Mouse (Mus musculus) embryonic facial prominence, embryonic 14.5 days (tissue): ENCODE data around the gene Slc38a6. TPM values are rescaled to one million over a fixed set of nuclear protein-coding genes. Genes with fewer than 3 reads are reported as not detected.

Experiments
- ATAC-seq: fragments of 200-750 bp; cut with Nextera tagmentation; 2 replicates; pipeline ENCODE4 v1.8.0; 2017; ENCODE audit warnings: low read depth, moderate number of reproducible peaks, moderate TSS enrichment
- DNase-seq: peaks from one replicate; pipeline ENCODE4 v3.0.0-alpha.2; 2015; ENCODE audit warnings: low spot score
- H3K27ac ChIP-seq: fragments of 300-500 bp; sonication (generic); replicated peaks from 2 replicates; pipeline ENCODE4 v1.5.1; 2014; ENCODE audit warnings: low read depth, mild to moderate bottlenecking, low read length, moderate library complexity
- H3K27me3 ChIP-seq: fragments of 300-500 bp; sonication (generic); replicated peaks from 2 replicates; pipeline ENCODE4 v1.6.1; 2014; ENCODE audit warnings: low read length; ENCODE audit not compliant: control insufficient read depth, insufficient read depth
- H3K36me3 ChIP-seq: fragments of 300-500 bp; sonication (generic); 2 replicates; pipeline ENCODE4 v1.6.1; 2014; ENCODE audit warnings: low read length, mixed read lengths; ENCODE audit not compliant: control insufficient read depth, insufficient read depth
- H3K4me1 ChIP-seq: fragments of 300-500 bp; sonication (generic); 2 replicates; pipeline ENCODE4 v1.6.1; 2014; ENCODE audit warnings: antibody characterized with exemption, low read length; ENCODE audit not compliant: control insufficient read depth, insufficient read depth
- H3K4me2 ChIP-seq: fragments of 300-500 bp; sonication (generic); 2 replicates; pipeline ENCODE4 v1.6.1; 2014; ENCODE audit warnings: low read depth, mild to moderate bottlenecking, low read length, moderate library complexity, mixed read lengths
- H3K4me3 ChIP-seq: fragments of 300-500 bp; sonication (generic); 2 replicates; pipeline ENCODE4 v1.5.1; 2014; ENCODE audit warnings: low read depth, mild to moderate bottlenecking, low read length
- H3K9ac ChIP-seq: fragments of 300-500 bp; sonication (generic); 2 replicates; pipeline ENCODE4 v1.6.1; 2014; ENCODE audit warnings: low read depth, mild to moderate bottlenecking, low read length, moderate library complexity, mixed read lengths
- H3K9me3 ChIP-seq: fragments of 300-500 bp; sonication (generic); 2 replicates; pipeline ENCODE4 v1.6.1; 2016; ENCODE audit warnings: low read length; ENCODE audit not compliant: control insufficient read depth
- WGBS: fragments of 180-500 bp; shearing (Covaris S2); extraction: QIAGEN DNeasy Blood & Tissue Kit; methylation state at CpG from one replicate; pipeline ENCODE4 v1.1.7; 2014; 5-methylcytosine and 5-hydroxymethylcytosine counted together
- polyA plus RNA-seq: library from polyadenylated mRNA; unstranded; fragments of >200 nt; fragmentation: Nextera tagmentation; extraction: Ambion mirVana; gene quantifications from 2 replicates; pipeline ENCODE4 v1.2.1, GENCODE M21; 2014

Slc38a6 gene
- polyA plus RNA-seq, 1 experiment from 2014 or later: 13.4 TPM

DNA sequence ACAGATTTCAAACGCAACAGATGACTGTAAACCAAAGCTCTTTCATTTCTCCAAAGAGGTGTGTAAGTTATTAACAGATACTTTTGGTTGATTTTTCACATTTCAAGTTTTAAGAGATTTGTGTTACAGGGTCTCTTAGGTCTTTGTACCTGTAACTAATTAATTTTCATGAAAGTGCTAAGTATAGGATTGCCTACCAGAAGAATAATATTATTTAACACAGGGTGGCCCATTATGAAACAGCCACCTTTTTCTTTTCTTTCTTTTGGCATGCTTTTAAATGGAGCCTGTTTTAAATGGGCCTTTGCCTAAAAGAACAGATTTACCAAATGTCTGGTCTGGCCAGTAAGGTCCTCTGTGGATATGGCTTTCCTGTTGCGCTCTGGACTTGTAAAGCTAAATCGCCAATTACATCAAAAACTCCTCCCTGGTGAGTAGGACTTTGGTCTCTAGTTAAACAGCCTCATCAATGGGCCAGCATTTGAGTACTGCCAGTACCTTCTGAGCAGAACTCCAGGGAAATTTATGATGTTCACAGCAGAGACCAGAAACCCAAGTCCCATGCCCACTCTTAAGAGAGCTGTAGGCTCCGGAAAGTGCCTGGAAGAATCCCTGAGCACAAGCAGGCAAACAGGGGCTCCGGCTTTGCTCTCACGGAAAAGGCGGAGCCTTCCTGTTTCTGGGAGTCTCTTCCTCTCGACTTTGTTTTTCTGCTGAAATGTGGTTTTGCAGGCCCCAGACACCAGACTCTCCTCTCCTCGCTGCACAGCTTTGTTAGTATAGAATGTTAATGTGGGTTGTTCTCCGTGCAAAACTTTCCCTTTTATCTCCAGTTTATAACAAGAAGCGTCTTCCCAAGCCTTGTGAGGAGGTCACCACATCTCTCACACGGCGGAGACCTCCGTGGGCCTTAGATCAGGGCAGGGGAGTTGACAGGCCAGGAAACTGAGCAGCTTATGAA, 55.4 kb downstream of the Slc38a6 start:
- H3K4me1 ChIP-seq: peaks cover 21% of the 10 kb centered on the region
- 0 out of 2 replicates have a peak, but pooled peaks cover 5% of the 10 kb centered on the region for H3K36me3 ChIP-seq
- 40% methylated on average over 14 of the region's 14 CpGs for WGBS
- DNase-seq (no peak), ATAC-seq (no peak)
- H3K27me3 ChIP-seq: no peaks in the 10 kb centered on the region
- no peak overlapping the region for H3K4me2 ChIP-seq
- 0 out of 2 replicates have a peak overlapping the region, but pooled peaks have one; percentile 9 for H3K9ac ChIP-seq
- no peaks in the 10 kb centered on the region for H3K9me3 ChIP-seq
- H3K27ac ChIP-seq: peak overlapping the region; percentile 77
- no peak overlapping the region for H3K4me3 ChIP-seq

DNA sequence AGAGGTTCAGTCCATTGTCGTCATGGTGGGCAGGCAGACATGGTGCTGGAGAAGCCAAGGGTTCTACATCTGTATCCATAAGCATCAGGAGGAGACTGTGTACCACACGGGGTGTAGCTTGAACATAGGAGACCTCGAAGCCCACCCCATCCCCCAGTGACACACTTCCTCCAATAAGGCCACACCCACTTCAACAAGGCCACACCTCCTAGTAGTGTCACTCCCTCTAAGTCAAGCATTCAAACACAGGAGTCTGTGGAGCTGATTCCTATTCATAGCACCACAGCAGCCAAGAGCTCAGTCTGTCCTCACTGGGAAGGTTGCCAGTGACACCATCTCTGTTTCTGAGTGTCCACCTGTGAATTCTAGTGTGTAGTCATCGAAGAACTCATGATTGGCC, 57.7 kb downstream of the Slc38a6 start:
- Histone ChIP-seq H3K9me3 (no peaks in the 10 kb centered on the region), H3K27ac (no peak overlapping the region), H3K27me3 (no peaks in the 10 kb centered on the region), H3K36me3 (0 out of 2 replicates have a peak, but pooled peaks cover 5% of the 10 kb centered on the region), H3K9ac (no peak overlapping the region), H3K4me2 (no peak overlapping the region), H3K4me3 (no peak overlapping the region), H3K4me1 (peaks cover 18% of the 10 kb centered on the region)
- ATAC-seq (no peak), DNase-seq (no peak)
- WGBS: 91% methylated on average over 4 of the region's 4 CpGs

DNA sequence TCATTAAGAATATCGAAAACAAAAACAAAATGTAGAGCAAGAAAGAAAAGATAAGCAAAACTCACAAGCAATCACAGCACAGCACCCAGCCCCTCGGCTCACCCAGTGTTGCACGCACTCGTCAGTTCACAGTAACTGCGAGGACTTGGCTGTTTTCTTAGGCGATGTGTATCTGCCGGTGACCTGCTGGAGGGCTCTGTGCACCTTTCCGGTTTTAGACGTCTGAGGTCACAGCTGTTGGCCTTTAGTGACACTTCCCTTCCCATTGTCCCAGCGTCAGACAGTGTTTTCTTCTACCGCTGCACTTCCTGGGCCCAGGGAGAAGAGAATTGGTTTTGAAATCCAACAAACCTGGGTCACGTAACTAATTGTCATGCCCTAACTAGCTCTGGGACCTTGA, 58.6 kb downstream of the Slc38a6 start:
- ATAC-seq (no peak), DNase-seq (no peak)
- no peak overlapping the region for H3K4me3 ChIP-seq
- H3K27me3 ChIP-seq: no peaks in the 10 kb centered on the region
- 51% methylated on average over 12 of the region's 12 CpGs for WGBS
- H3K4me1 ChIP-seq: peaks cover 18% of the 10 kb centered on the region
- H3K4me2 ChIP-seq: no peak overlapping the region
- no peak overlapping the region for H3K9ac ChIP-seq
- H3K27ac ChIP-seq: no peak overlapping the region
- H3K9me3 ChIP-seq: no peaks in the 10 kb centered on the region
- H3K36me3 ChIP-seq: 0 out of 2 replicates have a peak, but pooled peaks cover 5% of the 10 kb centered on the region

DNA sequence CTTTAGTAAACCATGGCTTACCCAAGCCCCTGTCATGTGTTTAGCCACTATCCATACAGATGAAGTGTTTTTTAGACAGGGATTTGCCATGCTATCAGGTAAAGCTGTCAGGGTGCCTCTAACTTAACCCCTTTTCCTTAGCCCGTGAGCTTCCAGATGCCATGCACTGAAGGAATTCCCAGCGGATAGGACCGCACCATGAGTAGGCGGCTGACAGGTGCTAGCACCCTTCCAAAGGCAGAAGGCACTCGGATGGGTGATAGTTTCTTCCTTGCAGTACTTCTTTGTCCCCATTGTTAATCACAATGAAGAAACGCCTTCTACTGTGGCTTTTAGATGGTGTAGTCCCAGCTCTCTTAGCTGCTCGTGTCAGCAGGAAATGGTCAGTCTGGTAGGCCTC, 60.6 kb downstream of the Slc38a6 start:
- ATAC-seq: no peak
- Histone ChIP-seq H3K36me3 (0 out of 2 replicates have a peak, but pooled peaks cover 5% of the 10 kb centered on the region), H3K27me3 (no peaks in the 10 kb centered on the region), H3K9me3 (no peaks in the 10 kb centered on the region), H3K4me2 (no peak overlapping the region), H3K4me1 (peaks cover 11% of the 10 kb centered on the region; the same call in 1 of the 2 replicates), H3K27ac (no peak overlapping the region), H3K9ac (no peak overlapping the region), H3K4me3 (no peak overlapping the region)
- no peak for DNase-seq
- WGBS: 83% methylated on average over 7 of the region's 7 CpGs

DNA sequence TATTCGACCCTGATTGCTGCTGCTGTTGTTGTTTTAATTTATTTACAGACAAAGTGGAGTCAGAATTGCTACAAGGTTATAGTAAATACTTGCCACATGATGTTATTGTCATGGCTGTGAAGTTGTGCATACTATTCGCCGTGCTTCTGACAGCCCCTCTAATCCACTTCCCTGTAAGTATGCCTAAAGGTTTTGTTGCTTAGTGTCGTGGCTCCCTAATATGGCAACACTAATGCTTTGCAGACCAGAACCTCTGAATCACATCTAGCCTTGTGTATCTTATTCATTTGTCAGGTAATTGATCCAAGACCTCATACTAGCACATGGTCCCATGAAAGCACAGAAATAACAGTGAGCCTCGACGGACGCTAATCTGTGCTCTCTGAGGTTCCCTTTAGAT, 63.9 kb downstream of the Slc38a6 start:
- H3K4me1 ChIP-seq: peaks cover 17% of the 10 kb centered on the region
- H3K36me3 ChIP-seq: no peaks in the 10 kb centered on the region
- DNase-seq: no peak
- no peaks in the 10 kb centered on the region for H3K27me3 ChIP-seq
- H3K9ac ChIP-seq: no peak overlapping the region
- no peaks in the 10 kb centered on the region for H3K9me3 ChIP-seq
- 26% methylated on average over 7 of the region's 7 CpGs for WGBS
- H3K27ac ChIP-seq: peak overlapping the region; percentile 73; the same call in 1 of the 2 replicates
- no peak overlapping the region for H3K4me2 ChIP-seq
- H3K4me3 ChIP-seq: no peak overlapping the region
- no peak; the same call in 1 of the 2 replicates for ATAC-seq

DNA sequence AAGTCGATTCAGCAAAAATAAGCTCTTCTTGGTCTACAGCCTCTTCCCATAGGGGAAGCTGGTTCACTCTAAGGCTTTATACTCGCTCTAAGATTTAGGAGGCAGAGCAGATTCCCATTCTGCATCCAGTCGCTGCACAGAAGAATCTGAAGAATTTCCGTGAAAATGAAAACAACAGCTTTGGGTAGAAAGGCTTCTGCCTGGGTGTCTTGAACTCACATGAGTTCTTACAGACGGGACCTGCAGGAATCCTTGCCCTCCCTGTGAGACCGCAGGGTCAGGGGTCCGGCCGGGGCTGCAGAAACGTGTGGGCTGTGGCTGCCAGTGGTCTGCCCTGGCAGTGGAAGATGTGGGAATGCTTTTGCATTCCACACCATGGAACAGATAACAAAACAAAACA, 64.4 kb downstream of the Slc38a6 start:
- Histone ChIP-seq H3K27me3 (no peaks in the 10 kb centered on the region), H3K4me2 (peak overlapping the region; percentile 23; the same call in 1 of the 2 replicates), H3K9me3 (no peaks in the 10 kb centered on the region), H3K4me3 (no peak overlapping the region), H3K27ac (peak overlapping the region; percentile 73), H3K4me1 (peaks cover 17% of the 10 kb centered on the region), H3K9ac (no peak overlapping the region), H3K36me3 (no peaks in the 10 kb centered on the region)
- peak; percentile 34; the same call in 1 of the 2 replicates for ATAC-seq
- 9% methylated on average over 9 of the region's 9 CpGs for WGBS
- peak; percentile 59 for DNase-seq

DNA sequence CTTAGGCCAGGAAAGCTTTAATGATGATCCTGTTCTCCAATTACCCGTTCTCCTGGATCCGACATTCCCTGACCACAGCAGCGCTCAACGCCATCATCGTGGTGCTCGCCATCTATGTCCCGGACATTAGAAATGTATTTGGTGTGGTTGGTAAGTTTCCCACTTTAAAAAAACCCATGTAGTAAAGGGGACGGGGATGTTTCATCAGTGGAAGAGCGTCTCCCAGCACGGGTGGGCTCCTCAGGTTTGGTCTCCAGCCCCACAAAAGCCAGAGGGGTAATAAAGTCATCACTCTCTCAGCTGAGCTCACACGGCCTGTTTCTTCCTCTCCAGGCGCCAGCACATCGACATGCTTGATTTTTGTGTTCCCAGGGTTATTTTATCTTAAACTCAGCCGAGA, 65.2 kb downstream of the Slc38a6 start:
- Histone ChIP-seq H3K9ac (no peak overlapping the region), H3K9me3 (no peaks in the 10 kb centered on the region), H3K36me3 (no peaks in the 10 kb centered on the region), H3K4me2 (no peak overlapping the region), H3K27ac (0 out of 2 replicates have a peak overlapping the region, but pooled peaks have one; percentile 3), H3K4me1 (peaks cover 17% of the 10 kb centered on the region), H3K4me3 (no peak overlapping the region), H3K27me3 (no peaks in the 10 kb centered on the region)
- DNase-seq: no peak
- WGBS: 58% methylated on average over 14 of the region's 14 CpGs
- no peak for ATAC-seq

DNA sequence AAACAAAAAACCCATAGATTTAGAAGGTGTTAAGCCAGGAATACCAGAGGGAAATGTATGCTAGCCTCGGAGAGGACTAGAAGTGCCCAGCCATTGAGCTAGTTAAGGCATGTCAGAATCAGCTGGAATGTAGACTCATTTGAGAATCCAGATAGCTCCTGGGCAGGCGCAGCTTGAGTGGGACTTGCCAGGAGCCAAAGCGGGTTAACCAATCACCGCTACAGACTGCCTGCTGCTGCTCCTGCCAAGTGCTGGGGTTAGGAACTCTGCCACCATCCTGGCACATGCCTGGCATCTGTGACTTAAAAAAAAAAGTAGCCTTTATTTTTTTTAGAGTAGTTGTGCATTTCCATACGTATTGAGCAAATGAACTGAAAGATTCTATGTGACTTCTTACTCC, 66.8 kb downstream of the Slc38a6 start:
- Histone ChIP-seq H3K9ac (no peak overlapping the region), H3K27me3 (no peaks in the 10 kb centered on the region), H3K9me3 (no peaks in the 10 kb centered on the region), H3K27ac (no peak overlapping the region), H3K4me3 (no peak overlapping the region), H3K36me3 (0 out of 2 replicates have a peak, but pooled peaks cover 2% of the 10 kb centered on the region), H3K4me2 (no peak overlapping the region), H3K4me1 (peaks cover 25% of the 10 kb centered on the region)
- ATAC-seq (peak; percentile 44; the same call in 1 of the 2 replicates), DNase-seq (peak; percentile 77)
- WGBS: 58% methylated on average over 5 of the region's 5 CpGs
